Mouse (Mus musculus): ENCODE results near the gene Eif4e2.

The Eif4e2 gene

DNA sequence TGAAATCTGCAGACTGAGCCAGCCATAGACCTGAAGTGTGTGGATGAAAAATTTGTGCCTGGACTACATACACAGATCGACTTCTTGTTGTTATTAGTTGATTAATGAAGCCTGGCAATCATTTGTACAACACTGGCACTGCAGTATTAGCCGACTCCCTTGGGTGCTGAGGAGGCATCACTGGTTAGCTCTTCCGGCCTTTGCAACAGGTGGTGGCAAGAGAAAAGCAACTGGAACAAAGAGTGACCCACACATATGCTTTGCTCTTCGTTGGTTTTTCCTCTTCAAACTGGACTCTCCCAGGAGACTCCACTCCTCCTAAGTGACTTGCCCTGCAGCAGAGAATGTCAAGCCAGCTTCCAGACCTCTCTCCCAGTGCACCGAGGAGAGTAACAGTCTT, 9.9 kb upstream of the Eif4e2 start:
- DNase-seq: no peak

DNA sequence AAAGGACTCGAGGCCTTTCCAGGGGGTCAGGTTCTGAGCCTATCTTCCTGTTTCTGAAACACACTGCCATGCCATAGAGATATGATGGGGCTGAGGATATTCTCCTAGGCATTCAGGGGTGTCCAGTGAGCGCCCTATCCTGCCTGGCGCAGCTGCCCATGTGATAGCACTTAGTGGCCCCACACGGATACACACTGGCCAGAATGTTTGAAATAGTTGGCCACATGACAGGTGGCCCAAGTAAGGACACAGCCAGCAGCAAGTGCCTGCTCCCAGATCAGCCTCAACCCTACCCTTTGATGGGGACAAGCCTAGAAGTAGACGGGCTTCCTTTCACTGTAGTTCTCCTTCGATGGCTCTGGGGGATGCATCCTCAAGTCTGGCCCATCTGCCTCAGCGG, 9.2 kb upstream of the Eif4e2 start, which contains the start of gene Chrng:
Gene Chrng, plus strand, starts transcription at position 193 of the 400 bp plus-strand sequence.
- DNase-seq: no peak

DNA sequence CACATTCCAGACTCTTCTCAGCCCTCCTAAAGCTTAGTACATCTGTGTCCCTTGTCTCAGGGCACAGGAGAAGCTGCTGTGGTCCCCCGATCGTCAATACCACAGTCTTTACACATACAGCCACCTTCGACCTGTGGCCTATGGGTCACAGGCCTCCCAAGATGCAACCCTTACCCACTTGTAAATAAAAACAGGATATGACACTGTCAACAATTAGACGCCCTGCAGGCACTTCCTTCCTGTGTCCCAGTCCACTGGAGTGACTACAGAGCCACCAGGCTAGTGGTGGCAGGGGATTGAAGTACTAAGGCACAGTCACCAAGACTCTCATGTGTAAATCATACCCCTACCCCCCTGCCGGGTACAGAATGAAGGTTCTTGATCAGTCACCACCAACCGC, 8.7 kb upstream of the Eif4e2 start:
- DNase-seq: no peak

DNA sequence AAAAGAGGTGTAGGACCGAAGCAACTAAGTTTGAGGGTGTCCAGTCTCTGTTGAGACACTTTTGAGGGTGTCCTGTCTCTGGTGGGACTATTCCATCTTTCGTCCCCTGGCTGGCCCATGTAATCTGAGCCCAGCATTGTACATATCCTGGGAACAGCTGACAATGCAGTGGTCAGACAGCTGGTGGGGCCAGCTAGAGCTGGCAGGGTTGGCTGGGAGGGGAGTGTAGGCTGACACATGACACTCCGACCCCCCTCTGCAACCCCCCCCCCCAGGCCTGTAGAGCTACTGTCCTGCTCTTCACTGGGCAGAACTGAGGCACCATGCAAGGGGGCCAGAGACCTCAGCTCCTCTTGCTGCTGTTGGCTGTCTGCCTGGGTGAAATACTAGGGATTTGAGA, 8.2 kb upstream of the Eif4e2 start:
- no peak for DNase-seq

DNA sequence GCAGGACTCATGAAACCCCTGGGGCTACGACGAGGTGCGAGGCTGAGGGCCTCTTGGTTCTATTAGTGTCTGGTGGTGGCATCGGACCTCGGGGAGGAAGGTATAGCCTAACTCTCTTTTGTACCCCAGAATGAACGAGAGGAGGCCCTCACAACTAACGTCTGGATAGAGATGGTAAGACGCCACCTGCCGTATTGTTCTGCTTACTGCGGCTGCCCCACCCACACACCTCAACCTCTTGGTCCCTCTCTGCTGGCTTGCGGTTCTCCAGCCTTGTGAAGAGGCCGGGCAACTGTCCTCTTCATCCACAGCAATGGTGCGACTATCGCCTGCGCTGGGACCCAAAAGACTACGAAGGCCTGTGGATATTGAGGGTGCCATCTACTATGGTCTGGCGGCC, 7.4 kb upstream of the Eif4e2 start:
- DNase-seq: no peak

DNA sequence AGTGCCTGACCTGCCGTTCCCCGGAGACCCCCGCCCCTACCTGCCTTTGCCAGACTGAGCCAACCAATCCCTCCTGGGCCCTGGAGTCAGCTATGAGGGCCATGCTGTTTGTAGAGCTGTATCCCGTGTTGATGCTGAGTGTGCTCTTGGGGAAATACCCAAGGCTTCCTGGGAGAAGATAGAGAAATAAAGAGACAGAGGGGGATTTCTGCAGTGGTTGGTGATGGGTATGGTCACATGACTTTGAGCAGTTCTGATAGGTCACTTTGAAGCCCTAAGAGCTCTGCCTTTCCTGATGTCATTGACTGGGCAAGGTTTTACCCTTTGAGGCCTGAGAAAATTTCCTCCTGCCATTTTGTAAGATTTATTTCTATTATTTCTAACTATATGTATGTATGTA, 2.3 kb upstream of the Eif4e2 start:
- no peak for DNase-seq

DNA sequence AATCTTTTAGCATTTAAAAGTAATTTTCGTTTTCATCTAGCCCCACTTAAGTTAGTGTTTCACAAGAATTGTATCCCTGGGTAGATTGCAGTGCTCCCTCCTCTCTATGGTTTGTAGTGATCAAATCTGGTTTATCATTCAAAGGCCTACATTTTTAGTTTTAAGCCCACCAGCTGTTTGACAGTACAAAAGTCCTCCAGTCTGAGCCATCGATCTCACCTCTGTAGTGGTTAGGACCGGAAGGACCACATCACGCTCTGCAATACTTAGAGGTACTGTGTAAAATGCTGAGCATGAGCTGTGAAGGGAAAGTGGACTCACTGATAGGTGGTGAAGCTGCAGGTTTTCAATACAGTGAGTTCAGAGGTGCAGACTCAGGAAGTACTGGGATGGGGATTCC, 1.0 kb downstream of the Eif4e2 start:
- no peak for DNase-seq

DNA sequence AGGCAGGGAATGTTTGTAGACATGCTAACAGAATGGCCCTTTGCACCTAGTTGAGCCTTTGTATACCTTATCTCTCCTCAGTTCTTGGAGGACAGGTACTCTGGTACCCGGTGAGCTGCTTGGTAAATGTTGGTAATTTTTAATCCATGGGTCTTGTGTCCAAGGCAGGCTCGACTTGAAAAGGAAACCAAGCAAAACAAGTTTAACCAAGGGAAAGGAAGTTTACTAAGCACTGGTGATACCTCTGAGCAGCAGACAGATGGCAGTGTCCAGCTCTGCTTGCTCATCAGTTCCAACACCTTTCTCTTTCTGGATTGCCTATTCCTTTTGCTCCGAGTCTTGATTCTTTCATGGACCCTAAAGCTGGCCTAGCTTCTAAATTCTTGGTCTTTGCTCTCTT, 4.2 kb downstream of the Eif4e2 start:
- DNase-seq: peak in 1 of 2 experiments; percentile 10

DNA sequence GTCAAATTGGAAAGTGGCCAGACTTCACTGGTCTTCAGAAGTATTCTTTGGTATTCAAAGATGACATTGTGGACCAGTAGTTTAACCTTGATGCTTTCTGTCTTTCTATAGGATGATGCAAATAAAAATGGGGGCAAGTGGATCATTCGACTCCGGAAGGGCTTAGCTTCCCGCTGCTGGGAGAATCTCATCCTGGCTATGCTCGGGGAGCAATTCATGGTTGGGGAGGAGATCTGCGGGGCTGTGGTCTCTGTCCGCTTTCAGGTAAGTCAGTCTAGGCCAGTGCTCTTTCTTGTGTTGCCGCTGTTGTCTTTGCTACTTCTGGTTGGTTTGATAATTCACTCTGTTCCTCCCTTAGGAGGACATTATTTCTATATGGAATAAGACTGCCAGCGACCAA, 12.0 kb downstream of the Eif4e2 start:
- no peak for DNase-seq

DNA sequence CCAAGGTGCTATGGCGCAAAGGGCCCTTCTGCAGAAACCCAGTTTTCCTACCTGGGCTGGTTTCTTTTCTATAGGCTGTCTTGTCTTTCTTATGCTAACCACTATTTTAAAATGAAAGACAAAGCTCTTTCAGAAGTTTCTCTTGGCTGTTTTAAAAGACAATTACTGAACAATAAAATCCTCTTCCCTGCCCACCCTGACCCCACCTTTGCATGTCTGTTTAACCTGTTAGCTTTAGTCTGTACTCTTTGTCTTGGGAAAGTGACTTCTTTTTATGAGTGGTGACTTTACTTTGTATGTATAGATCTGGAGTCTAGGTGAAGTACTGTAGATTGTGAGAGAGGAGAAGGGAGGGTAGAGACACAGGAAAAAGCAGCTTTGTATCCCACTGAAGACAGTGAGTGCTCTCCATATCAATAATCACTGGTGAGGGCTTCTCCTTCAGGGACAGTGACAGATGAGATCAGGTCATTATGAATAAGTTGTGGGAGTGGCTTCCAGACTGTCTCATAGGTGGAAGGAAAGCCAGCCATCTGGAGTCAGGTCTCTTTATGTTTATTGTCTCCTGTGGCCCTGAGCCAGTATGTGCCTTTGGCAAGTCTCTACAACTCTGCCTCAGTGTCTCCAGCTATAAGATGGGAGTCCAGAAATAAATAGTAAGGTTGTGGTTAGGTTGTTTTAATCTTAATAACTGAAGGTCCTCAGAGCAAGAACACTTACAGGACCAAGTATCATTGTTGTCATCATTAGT, 12.9 kb downstream of the Eif4e2 start:
- peak in 1 of 2 experiments; percentile 18 for DNase-seq

DNA sequence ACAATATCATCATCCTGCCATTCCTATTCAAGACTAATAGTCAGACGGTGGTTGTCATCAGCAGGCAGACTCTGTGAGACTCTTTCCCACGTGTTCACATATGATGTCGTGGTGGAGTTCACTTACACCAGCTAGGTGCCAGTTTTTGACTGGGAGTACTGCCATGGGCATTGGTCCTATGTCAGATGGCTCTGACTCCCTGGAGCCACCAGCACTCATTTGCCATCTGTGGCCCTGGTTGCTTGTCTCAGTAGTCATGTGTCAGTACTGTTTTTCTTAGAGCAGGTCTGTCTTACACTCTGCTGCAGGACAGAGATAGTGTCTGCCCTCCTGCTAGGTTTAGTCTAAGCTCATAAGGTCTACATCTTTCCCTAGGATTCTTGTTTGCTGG, 13.4 kb downstream of the Eif4e2 start:
- DNase-seq: peak; percentile 86 to 90

DNA sequence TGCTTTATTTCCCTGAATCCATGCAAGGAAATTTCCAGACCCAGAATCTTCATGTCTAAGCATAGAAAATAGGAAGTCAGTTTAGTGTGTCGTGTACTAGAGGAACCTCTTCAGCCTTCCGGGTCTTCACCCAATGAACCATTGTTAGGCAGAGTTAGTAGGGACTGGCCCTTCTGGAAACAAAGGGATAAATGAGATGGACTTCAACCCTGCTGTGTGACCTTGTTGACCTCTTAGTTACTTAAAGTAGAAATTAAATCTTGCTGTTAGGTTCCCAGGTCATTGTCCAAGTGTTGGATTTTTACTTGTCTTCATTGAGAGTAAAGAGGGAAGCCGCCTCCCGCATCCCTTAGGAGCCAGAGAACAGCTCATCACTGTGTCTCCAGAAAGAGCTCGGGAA, 16.9 kb downstream of the Eif4e2 start:
- DNase-seq: no peak

DNA sequence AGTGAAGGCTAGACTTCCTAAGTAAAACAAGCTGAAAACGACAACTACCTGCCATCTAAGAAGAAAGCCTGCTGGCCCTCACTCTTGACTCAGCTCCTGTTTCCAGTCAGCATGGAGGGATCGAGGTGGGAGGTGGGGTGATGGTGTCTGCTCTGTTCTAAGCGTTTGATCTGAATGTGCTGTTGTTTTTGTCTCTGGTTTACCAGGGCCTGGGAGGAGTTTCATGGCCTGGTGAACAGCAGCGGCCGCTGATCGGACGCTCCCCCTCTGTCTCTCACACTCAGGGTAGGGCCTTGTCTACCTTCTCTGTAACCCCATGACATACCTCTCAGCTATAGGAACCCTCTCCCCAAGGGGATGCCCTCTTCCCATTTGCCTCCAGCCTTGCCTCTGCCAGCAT, 18.5 kb downstream of the Eif4e2 start:
- no peak for DNase-seq

DNA sequence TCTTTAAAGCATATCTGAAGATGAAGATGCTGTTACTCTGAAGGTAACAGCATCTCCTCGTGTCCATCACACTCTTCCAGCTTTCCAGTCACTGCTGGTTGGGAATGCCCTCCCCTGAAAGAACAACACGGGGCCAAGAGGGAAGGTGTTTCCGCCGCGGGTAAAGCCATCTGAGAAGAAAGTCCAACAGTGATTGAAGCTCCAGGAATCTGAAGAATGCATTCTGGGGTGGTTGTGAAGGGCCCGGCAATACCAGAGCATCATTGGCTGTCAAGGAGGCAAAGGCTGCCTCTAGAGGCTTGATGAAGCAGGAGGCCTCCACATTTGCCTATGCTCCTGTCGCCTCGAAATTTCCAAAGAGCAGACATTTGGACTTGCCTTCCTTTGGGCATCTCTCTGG, 25.3 kb downstream of the Eif4e2 start:
- no peak for DNase-seq

DNA sequence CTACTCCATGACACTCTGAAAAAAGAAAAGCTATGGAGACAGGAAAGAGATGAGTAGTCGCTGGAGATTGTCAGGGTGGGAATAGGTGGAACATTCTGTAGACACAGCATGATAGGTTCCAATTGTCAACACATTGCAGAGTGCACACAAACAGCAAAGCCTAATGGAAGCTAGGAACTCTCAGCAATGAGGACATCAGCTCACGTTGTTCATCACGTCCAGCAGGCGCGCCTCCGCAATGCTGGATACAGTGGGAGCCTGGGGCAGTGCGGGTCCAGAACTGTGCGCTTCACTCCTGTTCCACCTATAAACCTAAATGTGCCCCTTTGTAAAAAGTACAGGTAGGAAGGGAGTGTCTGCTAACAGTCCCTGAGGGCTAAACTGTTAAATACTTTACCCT, 29.3 kb downstream of the Eif4e2 start:
- DNase-seq: no peak

DNA sequence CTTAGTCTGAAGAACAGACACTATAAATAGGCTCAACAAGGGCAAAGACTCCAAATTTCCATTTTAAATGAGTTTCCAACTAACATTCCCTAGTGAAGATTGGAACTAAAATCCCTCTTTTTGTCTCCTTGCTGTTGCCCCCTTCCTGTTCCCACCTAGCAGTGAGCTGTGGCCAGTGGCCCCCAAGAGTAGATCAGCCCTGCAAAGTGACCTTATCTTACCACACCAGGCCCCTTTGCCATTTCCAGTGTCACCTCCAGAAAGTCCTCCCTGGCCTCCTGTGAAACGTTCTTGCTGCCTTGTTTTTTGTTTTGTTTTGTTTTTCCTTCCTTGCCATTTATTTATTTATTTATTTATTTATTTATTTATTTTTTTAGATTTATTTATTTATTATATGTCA, 31.7 kb downstream of the Eif4e2 start:
- no peak for DNase-seq

DNA sequence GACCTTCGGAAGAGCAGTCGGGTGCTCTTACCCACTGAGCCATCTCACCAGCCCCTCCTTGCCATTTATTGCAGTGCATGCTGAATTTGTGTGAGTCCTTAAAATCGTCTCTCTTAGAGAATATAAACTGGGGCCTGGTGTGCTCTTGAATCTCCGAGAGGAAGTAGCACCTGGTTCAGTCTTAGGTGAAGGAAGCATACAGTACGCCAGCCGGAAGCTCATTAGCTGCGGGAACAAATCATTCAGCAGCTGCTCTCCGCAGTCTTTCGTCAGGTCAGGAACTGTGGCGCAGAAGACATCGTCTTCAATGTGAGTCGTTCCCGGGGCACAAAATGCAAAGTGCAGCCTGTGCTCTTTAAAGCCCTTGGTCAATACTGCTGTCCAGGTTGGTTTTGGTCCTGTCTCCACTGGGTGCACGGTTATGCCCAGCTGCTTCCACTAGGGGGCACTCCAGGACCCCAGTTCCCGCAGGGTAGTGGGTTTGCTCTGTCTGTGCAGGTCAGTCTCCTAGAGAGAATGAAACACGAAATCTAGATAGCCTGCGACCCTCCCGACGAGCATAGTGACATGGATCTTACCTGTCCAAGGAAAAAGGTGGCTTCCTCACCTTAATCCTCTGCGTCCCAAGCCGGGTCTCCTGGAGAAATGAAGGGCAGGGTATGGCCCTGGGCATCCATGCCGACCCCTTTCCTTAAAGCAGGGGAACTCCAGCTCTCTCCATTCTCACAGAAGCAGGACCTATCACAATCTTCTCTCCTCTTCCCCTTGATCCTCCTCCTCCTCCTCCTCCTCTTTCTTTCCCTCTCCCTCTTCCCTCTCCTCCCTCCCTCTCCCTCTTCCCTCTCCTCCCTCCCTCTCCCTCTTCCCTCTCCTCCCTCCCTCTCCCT, 32.5 kb downstream of the Eif4e2 start:
- peak; percentile 80 to 85 for DNase-seq

DNA sequence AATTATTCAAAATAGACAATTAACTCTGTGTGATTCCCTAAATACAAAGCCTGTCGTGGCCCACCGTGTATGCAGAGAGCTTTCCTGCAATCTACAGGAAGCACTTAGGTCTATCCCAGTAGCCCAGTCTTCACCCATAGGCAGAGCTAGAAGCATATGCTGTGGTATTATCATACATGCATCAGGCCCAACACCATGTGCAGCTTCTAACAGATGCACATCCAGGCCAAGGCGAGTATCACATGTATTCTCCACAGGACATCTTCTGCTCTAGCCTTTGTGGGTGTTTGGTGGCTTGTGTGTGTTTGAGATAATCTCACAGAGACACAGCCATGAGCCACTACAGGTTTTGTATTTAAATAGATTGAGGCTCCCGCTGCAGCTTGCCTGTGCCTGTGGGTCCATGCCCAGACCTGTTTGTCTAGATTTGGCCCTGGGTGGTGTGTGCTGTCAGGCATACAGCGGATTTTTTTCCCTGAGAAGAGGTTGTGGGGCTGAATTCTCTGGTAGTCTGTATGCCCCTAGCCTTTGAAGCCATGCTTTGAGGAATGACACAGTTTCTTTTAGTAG, 38.4 kb downstream of the Eif4e2 start:
- no peak for DNase-seq

DNA sequence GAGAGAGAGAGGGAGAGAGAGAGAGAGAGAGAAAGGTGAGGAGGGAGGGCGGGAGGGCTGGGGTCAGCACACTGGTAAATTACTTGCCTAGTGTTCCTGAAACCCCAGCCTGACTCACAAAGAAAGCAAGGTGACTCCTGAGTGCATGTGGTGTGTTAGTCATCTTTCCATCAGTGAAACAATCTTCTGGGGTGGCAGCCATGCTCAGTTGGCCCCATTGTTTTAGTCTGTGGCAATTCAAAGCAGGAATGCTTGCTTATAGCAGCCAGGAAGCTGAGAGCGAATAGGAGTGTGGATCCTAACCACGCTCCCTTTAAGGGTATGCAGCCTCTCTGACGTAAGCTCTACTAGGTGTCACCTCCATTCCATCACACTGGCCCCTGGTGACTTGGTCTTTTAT, 41.5 kb downstream of the Eif4e2 start:
- no peak for DNase-seq

DNA sequence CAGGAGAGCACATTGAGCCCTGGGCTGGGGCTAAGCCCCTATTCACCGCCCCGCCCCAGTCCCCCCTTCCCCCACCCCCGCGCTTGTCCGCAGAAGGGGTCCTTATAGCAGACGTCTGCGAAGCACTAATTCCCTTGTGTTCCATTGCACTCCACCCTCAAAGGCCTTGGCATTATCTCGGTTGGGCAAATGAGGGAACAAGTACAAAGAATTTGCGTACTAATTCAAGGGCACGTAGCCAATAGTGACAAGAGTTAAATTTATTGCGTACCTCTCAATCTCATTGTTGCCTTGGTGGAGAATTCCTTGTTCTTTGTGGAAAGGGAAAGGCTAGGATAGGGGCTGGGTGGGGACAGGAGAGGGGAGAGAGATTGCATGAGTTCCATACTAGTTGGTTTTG, 44.0 kb downstream of the Eif4e2 start:
- DNase-seq: no peak

DNA sequence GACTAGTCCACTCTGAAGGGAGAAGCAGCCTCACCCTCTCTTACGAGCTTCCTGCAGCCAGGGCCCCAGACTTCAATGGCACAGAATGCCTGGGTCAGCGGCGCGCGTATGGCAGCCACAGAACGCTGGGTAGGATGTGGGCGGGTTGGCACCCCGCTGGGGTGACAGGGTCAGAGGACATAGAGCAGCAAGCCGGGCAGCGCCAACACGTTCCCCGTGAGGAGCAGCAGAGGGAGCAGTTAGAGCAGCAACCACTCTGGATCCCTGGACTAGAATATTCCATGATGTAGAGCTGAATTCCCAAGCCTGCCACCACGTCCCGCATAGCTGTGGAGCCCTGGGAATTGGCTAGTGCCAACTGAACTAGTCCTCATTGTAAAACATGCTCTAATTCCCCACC, 44.8 kb downstream of the Eif4e2 start:
- DNase-seq: peak in 1 of 2 experiments; percentile 25

DNA sequence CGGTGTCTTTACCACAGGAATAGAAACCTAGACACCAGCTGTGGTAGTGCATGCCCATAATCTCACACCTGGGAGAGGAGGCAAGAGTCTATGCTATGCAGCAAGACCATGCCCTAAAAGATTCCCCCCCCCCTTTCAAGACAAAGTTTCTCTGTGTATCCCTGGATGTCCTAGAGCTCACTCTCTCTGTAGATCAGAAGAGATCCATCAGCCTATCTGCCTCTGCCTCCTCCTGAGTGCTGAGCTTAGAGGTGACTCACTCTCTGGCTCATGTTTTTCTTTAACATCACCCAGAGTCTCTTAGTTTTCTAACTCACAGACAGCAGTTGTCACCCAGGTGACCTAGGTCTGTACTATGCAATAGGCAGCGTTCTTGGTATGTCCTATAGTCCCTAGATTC, 45.6 kb downstream of the Eif4e2 start:
- DNase-seq: no peak

DNA sequence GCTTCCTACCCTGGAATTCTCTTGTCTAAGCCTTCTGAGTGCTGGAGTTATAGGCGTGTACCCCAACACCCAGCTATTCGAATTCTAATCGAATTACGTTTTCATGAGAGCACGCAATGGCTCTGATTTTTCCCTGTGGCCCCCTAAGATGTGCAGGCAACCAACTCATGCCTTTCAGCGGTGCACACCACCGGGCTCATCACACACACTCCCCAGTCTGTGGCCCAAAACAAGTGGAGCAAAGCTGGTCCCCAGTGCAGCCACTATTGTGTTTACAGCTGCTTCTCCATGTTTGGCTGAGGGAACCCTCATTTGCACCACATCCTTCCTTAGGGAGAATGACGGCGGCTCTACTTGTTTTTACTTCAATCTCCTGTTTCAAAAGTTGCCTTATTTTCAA, 49.5 kb downstream of the Eif4e2 start:
- no peak for DNase-seq

DNA sequence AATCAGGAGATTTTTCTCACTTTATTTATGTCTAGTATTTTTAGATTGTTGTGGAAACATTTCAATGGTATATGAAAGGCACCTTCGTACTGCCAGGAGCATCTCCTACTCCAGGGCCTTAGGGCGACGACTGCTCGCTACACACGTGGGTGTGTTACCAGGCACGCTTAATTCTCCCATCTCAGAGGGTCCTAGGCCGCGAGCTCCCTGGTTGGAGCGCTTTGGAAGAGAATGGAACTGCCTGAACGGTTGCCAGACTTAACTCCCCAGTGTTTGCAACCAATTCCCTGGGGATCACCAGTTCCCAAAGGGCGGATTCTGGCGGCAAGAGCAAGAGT, 50.1 kb downstream of the Eif4e2 start:
- DNase-seq: no peak

All from cerebellum, postnatal 36 days (tissue).